Mouse (Mus musculus): ENCODE results near the gene Dock8. TPM values are rescaled to one million over a fixed set of nuclear protein-coding genes. Genes with fewer than 3 reads are reported as not detected.

Gene Dock8
- total RNA-seq, 2 experiments from 2014 or later, result 89.8 to 168 TPM

DNA sequence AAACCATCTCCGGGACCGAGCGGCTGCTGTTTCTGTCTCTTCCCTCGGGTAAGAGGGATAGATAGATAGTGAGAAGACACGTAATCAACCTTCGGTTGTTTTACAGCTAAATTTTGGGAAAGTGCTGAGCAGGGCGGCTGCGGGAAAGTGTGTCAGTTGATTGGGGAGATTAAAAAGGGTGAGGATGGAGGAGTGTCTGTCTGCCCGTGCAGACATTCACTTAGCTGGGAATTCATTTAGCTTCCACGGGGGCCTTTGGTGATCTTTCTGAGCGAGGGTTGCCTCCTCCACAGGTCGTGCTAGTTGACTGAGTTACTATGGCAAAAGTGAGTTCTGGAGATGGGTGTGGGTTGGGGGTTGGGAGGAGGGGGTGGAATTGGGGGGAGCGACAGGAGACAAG is 238.8 kb downstream of the Dock8 start:
- no peak for ATAC-seq (ENCODE audit: poor library complexity, severe bottlenecking)

DNA sequence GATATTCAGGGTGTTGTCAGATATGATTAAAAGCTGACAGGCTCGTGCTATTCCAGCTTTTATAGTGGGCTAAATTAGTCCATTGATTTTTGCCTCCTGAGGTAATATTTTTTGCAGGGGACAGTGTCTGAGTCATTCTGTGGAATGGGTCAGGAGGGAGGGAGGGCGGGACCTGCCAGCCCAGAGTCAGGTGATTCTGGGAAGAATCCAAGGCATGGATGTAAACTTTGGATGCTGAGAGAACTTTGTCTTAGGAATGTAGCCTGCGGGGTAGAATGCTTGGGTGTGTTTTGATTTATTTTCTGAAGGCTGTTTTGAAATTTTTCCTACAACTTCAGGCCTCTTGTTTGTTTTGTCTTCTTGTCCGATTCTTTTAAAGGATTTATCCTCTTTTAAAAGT is 244.2 kb downstream of the Dock8 start:
- ATAC-seq (ENCODE audit: poor library complexity, severe bottlenecking), result no peak

DNA sequence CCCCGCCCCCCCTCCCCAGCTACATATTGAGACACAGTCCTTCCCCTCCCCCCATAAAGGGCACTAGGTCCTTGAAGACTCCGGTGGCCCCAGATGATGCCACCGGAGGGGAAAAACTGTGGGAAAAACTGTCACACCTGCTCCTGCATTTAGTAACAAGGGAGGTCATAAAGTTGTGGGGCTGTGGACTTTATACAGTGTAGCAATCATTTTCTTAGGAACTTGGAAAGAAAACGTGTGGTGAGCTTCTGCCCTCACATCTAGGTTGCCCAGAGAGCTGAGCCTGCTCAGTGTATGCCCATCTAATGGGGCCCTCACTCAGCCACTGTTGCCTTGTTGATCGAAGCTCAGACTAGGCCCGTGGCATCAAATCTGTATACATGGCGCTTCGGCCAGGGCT is 246.7 kb downstream of the Dock8 start:
- no peak for ATAC-seq (ENCODE audit: poor library complexity, severe bottlenecking)

DNA sequence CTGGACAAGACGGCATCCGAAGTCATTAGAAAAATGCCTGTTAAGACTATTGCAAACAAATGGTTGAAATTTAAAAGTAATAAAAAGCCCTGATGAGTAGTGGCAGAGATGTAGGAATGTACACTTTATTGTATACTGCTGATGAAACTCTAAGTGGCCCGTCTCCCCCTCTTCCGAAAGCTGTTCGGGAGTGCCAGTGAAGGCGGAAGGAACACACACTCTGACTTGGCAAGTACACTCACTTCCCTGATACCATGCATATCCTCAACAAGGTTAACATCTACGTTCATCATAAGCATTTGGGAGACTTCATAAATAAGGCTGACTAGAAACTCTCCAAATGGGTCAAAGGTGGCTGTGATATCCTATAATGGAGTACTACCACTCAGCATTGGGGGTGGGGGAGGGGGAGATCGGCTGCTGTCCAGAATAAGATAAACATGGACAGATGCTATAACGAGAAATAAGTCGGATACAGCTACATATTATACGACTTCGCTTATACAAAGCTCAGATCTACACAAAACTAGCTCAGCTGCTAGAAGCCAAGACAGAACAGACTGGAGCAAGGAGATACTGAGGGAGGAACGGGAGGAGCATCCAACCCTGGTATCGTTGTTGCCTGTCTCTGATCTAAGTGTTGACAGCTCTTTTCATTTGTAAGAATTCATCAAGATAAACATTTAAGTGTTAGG is 248.7 kb downstream of the Dock8 start:
- no peak for ATAC-seq (ENCODE audit: poor library complexity, severe bottlenecking)

DNA sequence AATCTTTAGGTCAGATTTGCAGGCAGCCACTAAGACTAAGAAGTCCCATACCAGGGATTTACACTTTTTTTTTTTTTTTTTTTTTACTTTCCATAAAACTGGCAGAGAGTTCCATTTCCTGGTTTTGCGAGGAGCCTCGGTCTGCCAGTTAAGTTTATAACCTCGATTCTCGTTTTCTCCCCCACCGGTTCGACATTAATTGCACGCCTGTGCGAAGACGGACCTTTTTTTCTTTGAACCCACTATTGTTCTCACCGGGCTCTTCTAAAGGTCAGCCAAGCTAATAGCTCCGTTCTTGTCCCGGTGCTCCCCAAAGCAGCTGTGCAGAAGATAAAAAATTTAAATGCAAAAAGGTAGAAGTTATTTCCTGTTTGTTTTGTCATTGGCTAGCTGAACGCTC is 249.9 kb downstream of the Dock8 start:
- ATAC-seq (ENCODE audit: poor library complexity, severe bottlenecking), result no peak

DNA sequence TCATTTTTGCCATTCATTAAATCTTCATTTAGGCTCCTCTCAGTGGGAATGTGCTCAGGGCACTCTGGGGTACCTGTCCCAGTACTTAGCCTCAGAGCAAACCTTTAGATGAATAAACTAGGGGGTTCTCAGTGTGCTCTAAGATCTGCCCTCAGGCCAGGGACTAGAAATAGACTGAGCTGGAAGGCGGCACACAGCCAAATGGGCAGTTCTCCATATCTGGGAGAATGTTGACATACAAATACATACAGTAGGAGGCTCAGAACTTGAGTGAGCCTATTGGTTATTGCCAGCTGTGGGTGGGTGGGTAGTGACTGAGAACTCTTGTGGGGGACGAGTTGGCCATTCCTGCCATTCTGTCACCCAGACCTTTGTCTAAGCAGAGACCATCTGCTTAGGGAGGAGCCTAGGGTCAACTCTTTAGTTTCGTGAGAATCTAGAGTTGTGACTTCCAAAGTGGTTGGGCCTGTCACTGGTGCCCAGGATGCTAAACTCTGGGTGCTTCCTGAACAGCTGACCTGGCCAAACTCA is 252.3 kb downstream of the Dock8 start:
- no peak for ATAC-seq (ENCODE audit: poor library complexity, severe bottlenecking)

Other genes starting within 250 kb of the Dock8 start
- not detected in 2 replicates for gene Pgm5, start 137.7 kb upstream of the Dock8 start, total RNA-seq (2015)
- gene Pgm5, start 137.7 kb upstream of the Dock8 start, total RNA-seq (2017), result not detected in 2 replicates
- gene Gm10053, start 123.8 kb upstream of the Dock8 start, total RNA-seq (2015), result 170 and 178 TPM in 2 replicates
- gene Gm10053, start 123.8 kb upstream of the Dock8 start, total RNA-seq (2017), result 64.0 and 121 TPM in 2 replicates
- 0.74 and 0.84 TPM in 2 replicates for gene Foxd4, start 98.3 kb upstream of the Dock8 start, total RNA-seq (2015)
- 0.51 TPM in 1 of 2 replicates, not detected in the other for gene Foxd4, start 98.3 kb upstream of the Dock8 start, total RNA-seq (2017)
- gene Cbwd1, start 37.9 kb upstream of the Dock8 start, total RNA-seq (2015), result 5.9 and 7.3 TPM in 2 replicates
- 10.4 and 16.2 TPM in 2 replicates for gene Cbwd1, start 37.9 kb upstream of the Dock8 start, total RNA-seq (2017)
- gene Kank1, start 237.4 kb downstream of the Dock8 start, total RNA-seq (2015), result not detected in 2 replicates
- not detected in 2 replicates for gene Kank1, start 237.4 kb downstream of the Dock8 start, total RNA-seq (2017)

Measured in megakaryocyte, adult 5-6 weeks (primary cell).